Mouse (Mus musculus): Measurements from ENCODE around the gene Kmo. TPM values are rescaled to one million over a fixed set of nuclear protein-coding genes. Genes with fewer than 3 reads are reported as not detected.

Kmo gene
- polyA plus RNA-seq, 1 experiment, result 0.02 TPM

- TF ChIP-seq FOSL1 (IDR thresholded peaks at IDR 0.05; ENCODE audit: insufficient read depth, low read length, poor library complexity, severe bottlenecking), result no peak
- no peak for TF ChIP-seq MYOG (IDR thresholded peaks at IDR 0.05; ENCODE audit: control insufficient read depth, extremely low read depth, insufficient read length)
- no peak for TF ChIP-seq USF1 (IDR thresholded peaks at IDR 0.05; ENCODE audit: low read depth)
- TF ChIP-seq CTCF (IDR thresholded peaks at IDR 0.05; ENCODE audit: control insufficient read depth, insufficient read depth, insufficient read length), result no peak
- no peak for TF ChIP-seq MYOD1 (IDR thresholded peaks at IDR 0.05; ENCODE audit: control insufficient read depth, insufficient read length, low read depth)
- TF ChIP-seq CEBPB (IDR thresholded peaks at IDR 0.05; ENCODE audit: low read depth), result no peak
- TF ChIP-seq MAX (IDR thresholded peaks at IDR 0.05), result no peak
- H3K36me3 ChIP-seq (ENCODE audit: control insufficient read depth, insufficient read depth), result peaks cover 86% of the 10 kb centered on the region
- H3K27me3 ChIP-seq (ENCODE audit: control insufficient read depth, insufficient read depth, insufficient read length), result no peaks in the 10 kb centered on the region
These were observed 12.9 kb upstream of the Kmo start for GRCm38 (mm10) chr1:175607308-175607707.

GRCm38 (mm10) chr1:175607838-175608585 is 12.2 kb upstream of the Kmo start:
- H3K36me3 ChIP-seq (ENCODE audit: control insufficient read depth, insufficient read depth), result peaks cover 89% of the 10 kb centered on the region

More at GRCm38 (mm10) chr1:175607308-175607707, 12.9 kb upstream of the Kmo start:
- Histone ChIP-seq H3K79me2 (ENCODE audit: control insufficient read depth, insufficient read depth) (no peaks in the 10 kb centered on the region), H3ac (ENCODE audit: control insufficient read depth, insufficient read length, low read depth) (no peak overlapping the region), H3K4me3 (ENCODE audit: insufficient read depth, poor library complexity, severe bottlenecking) (no peak overlapping the region), H3K79me3 (ENCODE audit: low read depth) (no peaks in the 10 kb centered on the region)

DNA sequence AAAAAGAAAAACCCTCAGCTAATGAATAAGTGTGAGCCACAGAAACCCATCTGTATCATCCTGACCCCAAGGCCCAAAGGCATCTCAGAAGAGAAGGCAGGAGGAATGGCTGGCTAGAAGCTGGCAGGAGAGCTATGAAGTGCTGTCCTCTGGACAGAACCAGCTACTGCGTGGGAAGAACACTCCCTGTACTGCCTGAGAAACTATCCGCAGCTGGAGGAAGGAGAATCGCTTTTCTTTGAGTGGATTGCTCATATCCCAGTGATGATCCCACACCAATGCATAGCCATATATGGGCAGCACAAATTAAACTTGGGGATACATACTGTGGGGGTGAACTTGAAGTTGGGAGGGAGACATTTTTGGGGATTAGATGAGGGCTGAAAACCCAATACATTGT is 11.5 kb upstream of the Kmo start:
- TF ChIP-seq FOSL1 (IDR thresholded peaks at IDR 0.05; ENCODE audit: insufficient read depth, low read length, poor library complexity, severe bottlenecking) (no peak), CEBPB (IDR thresholded peaks at IDR 0.05; ENCODE audit: low read depth) (no peak), CTCF (IDR thresholded peaks at IDR 0.05; ENCODE audit: control insufficient read depth, insufficient read depth, insufficient read length) (no peak), USF1 (IDR thresholded peaks at IDR 0.05; ENCODE audit: low read depth) (no peak), MAX (IDR thresholded peaks at IDR 0.05) (no peak), MYOG (IDR thresholded peaks at IDR 0.05; ENCODE audit: control insufficient read depth, extremely low read depth, insufficient read length) (no peak), MYOD1 (IDR thresholded peaks at IDR 0.05; ENCODE audit: control insufficient read depth, insufficient read length, low read depth) (no peak)
- Histone ChIP-seq H3K79me2 (ENCODE audit: control insufficient read depth, insufficient read depth) (no peaks in the 10 kb centered on the region), H3K27me3 (ENCODE audit: control insufficient read depth, insufficient read depth, insufficient read length) (no peaks in the 10 kb centered on the region), H3K4me3 (ENCODE audit: insufficient read depth, poor library complexity, severe bottlenecking) (no peak overlapping the region), H3ac (ENCODE audit: control insufficient read depth, insufficient read length, low read depth) (no peak overlapping the region), H3K79me3 (ENCODE audit: low read depth) (no peaks in the 10 kb centered on the region), H3K36me3 (ENCODE audit: control insufficient read depth, insufficient read depth) (peaks cover 89% of the 10 kb centered on the region)

More at GRCm38 (mm10) chr1:175607838-175608585, 12.2 kb upstream of the Kmo start:
- TF ChIP-seq MAX (IDR thresholded peaks at IDR 0.05) (no peak), MYOD1 (IDR thresholded peaks at IDR 0.05; ENCODE audit: control insufficient read depth, insufficient read length, low read depth) (no peak), MYOG (IDR thresholded peaks at IDR 0.05; ENCODE audit: control insufficient read depth, extremely low read depth, insufficient read length) (no peak), CEBPB (IDR thresholded peaks at IDR 0.05; ENCODE audit: low read depth) (no peak), CTCF (IDR thresholded peaks at IDR 0.05; ENCODE audit: control insufficient read depth, insufficient read depth, insufficient read length) (no peak), USF1 (IDR thresholded peaks at IDR 0.05; ENCODE audit: low read depth) (no peak), FOSL1 (IDR thresholded peaks at IDR 0.05; ENCODE audit: insufficient read depth, low read length, poor library complexity, severe bottlenecking) (no peak)
- H3K79me2 ChIP-seq (ENCODE audit: control insufficient read depth, insufficient read depth), result no peaks in the 10 kb centered on the region
- no peaks in the 10 kb centered on the region for H3K79me3 ChIP-seq (ENCODE audit: low read depth)
- H3K27me3 ChIP-seq (ENCODE audit: control insufficient read depth, insufficient read depth, insufficient read length), result no peaks in the 10 kb centered on the region
- H3ac ChIP-seq (ENCODE audit: control insufficient read depth, insufficient read length, low read depth), result no peak overlapping the region
- no peak overlapping the region for H3K4me3 ChIP-seq (ENCODE audit: insufficient read depth, poor library complexity, severe bottlenecking)

DNA sequence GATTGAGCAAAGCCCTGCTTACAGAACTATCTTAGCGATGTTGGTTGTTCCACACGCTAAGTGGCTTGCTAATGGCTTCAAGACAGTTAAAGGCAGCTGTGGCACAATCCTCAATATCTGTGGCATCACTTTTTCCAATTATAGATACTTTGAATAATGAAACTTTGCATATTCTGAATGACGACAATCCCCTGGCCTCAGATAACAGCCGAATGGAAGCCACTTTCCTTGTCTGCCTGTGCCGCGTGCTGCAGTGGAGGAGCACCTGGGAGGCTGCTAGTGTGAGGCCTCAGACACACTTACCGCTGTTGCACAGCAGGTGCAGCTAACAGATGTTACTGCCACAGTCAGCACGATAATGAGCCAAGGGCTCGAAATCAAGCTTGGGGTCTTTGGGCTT is 5.2 kb upstream of the Kmo start:
- Histone ChIP-seq H3K36me3 (ENCODE audit: control insufficient read depth, insufficient read depth) (peaks cover 75% of the 10 kb centered on the region), H3K79me2 (ENCODE audit: control insufficient read depth, insufficient read depth) (no peaks in the 10 kb centered on the region)

GRCm38 (mm10) chr1:175623656-175624055 is 3.5 kb downstream of the Kmo start:
- Histone ChIP-seq H3K36me3 (ENCODE audit: control insufficient read depth, insufficient read depth) (peaks cover 12% of the 10 kb centered on the region), H3ac (ENCODE audit: control insufficient read depth, insufficient read length, low read depth) (no peak overlapping the region), H3K4me3 (ENCODE audit: insufficient read depth, poor library complexity, severe bottlenecking) (no peak overlapping the region), H3K79me2 (ENCODE audit: control insufficient read depth, insufficient read depth) (peaks cover 46% of the 10 kb centered on the region), H3K79me3 (ENCODE audit: low read depth) (peaks cover 26% of the 10 kb centered on the region), H3K27me3 (ENCODE audit: control insufficient read depth, insufficient read depth, insufficient read length) (no peaks in the 10 kb centered on the region)
- no peak for TF ChIP-seq USF1 (IDR thresholded peaks at IDR 0.05; ENCODE audit: low read depth)
- no peak for TF ChIP-seq MYOD1 (IDR thresholded peaks at IDR 0.05; ENCODE audit: control insufficient read depth, insufficient read length, low read depth)
- TF ChIP-seq FOSL1 (IDR thresholded peaks at IDR 0.05; ENCODE audit: insufficient read depth, low read length, poor library complexity, severe bottlenecking), result no peak

More for the DNA sequence above, 5.2 kb upstream of the Kmo start:
- no peaks in the 10 kb centered on the region for H3K79me3 ChIP-seq (ENCODE audit: low read depth)
- TF ChIP-seq MAX (IDR thresholded peaks at IDR 0.05) (no peak), USF1 (IDR thresholded peaks at IDR 0.05; ENCODE audit: low read depth) (no peak), FOSL1 (IDR thresholded peaks at IDR 0.05; ENCODE audit: insufficient read depth, low read length, poor library complexity, severe bottlenecking) (no peak), MYOD1 (IDR thresholded peaks at IDR 0.05; ENCODE audit: control insufficient read depth, insufficient read length, low read depth) (no peak)
- no peak overlapping the region for H3ac ChIP-seq (ENCODE audit: control insufficient read depth, insufficient read length, low read depth)
- H3K4me3 ChIP-seq (ENCODE audit: insufficient read depth, poor library complexity, severe bottlenecking), result no peak overlapping the region
- no peaks in the 10 kb centered on the region for H3K27me3 ChIP-seq (ENCODE audit: control insufficient read depth, insufficient read depth, insufficient read length)
